Comparison of ENCODE assay signal across 8 mouse cellular contexts in the genomic region with DNA sequence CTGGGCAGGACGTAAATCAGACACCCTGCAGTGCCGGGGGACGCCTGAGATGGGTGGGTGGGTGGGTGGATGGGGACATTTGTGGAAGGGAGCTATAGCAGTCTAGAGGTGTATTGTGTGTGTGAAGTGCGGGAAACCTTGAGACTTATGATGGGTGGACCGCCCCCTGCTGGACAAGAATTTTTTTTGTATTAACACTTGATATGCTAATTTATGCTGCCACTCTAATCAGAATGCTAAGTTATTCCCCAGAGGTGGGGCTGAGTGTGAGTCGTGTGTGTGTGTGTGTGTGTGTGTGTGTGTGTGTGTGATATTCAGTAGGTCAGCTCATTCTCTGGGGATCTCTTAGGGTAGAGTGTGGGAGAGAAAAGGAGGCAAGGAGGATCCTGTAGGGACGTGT. TPM values are rescaled to one million over a fixed set of nuclear protein-coding genes. Genes with fewer than 3 reads are reported as not detected.
DNase-seq lines count a peak whose midpoint lies in the region; ATAC-seq and TF ChIP-seq lines count a peak whose summit lies in the region.

No protein-coding gene starts in this region.

- no peak for TF ChIP-seq POLR2A in thymus, adult 2 months (IDR thresholded peaks at IDR 0.05; ENCODE audit: control insufficient read depth, extremely low read depth, insufficient read depth, low read length, poor library complexity)

- no peak overlapping the region for H3K4me3 ChIP-seq in thymus, adult 2 months (ENCODE audit: control insufficient read depth, insufficient read depth, low read length)
- H3K4me3 ChIP-seq in forebrain, embryonic 16.5 days (replicated peaks; ENCODE audit: low read length) = peak overlapping the region; percentile 81

- H3K27me3 ChIP-seq in thymus, adult 2 months (ENCODE audit: control insufficient read depth, insufficient read depth, low read length) = peaks cover 31% of the 10 kb centered on the region
- no peaks in the 10 kb centered on the region for H3K27me3 ChIP-seq in forebrain, embryonic 16.5 days (replicated peaks; ENCODE audit: control insufficient read depth, insufficient read depth, low read length)

- no peaks in the 10 kb centered on the region for H3K36me3 ChIP-seq in thymus, adult 2 months (ENCODE audit: control insufficient read depth, insufficient read depth, low read length)
- peaks cover 2% of the 10 kb centered on the region for H3K36me3 ChIP-seq in forebrain, embryonic 16.5 days (ENCODE audit: control insufficient read depth, insufficient read depth)

- H3K4me2 ChIP-seq in forebrain, embryonic 16.5 days (ENCODE audit: low read length) = peak overlapping the region; percentile 97

- DNase-seq in thymus, adult 2 months = peak; percentile 43
- DNase-seq in thymus, postnatal 36 days = no peak
- peak; percentile 72 for DNase-seq in c-Kit-positive CD71-positive TER-119-positive erythroid progenitor cells, embryonic 14.5 days (ENCODE audit: low spot score)
- DNase-seq in gastrocnemius, postnatal 4 days (ENCODE audit: low spot score in 2 of 2) = no peak
- no peak for DNase-seq in spleen, postnatal 36 days (ENCODE audit: low spot score in 2 of 2)
- DNase-seq in layer of hippocampus, adult 8-10 months (ENCODE audit: low spot score in 2 of 2) = no peak

- 37% methylated on average over 7 of the region's 7 CpGs for WGBS in thymus, adult 2 months
- 8% methylated on average over 7 of the region's 7 CpGs for WGBS in forebrain, embryonic 16.5 days

- ATAC-seq in forebrain, embryonic 16.5 days = no peak
- peak; percentile 47 for ATAC-seq in megakaryocyte progenitor cell, adult 5-6 weeks (replicated peaks; ENCODE audit: poor library complexity)

- peak overlapping the region; percentile 26; the same call in 1 of the 2 replicates for H3K9ac ChIP-seq in forebrain, embryonic 16.5 days (replicated peaks; ENCODE audit: low read depth, low read length)

- H3K4me1 ChIP-seq in thymus, adult 2 months (replicated peaks; ENCODE audit: control insufficient read depth, insufficient read depth, low read length) = peaks cover 36% of the 10 kb centered on the region
- H3K4me1 ChIP-seq in forebrain, embryonic 16.5 days (replicated peaks; ENCODE audit: control insufficient read depth, insufficient read depth, low read length) = peaks cover 48% of the 10 kb centered on the region

- no peaks in the 10 kb centered on the region for H3K9me3 ChIP-seq in forebrain, embryonic 16.5 days (ENCODE audit: control insufficient read depth, low read length)

- H3K27ac ChIP-seq in thymus, adult 2 months (ENCODE audit: control insufficient read depth, insufficient read depth, low read length) = no peak overlapping the region
- H3K27ac ChIP-seq in forebrain, embryonic 16.5 days (ENCODE audit: low read length) = peak overlapping the region; percentile 76

- TF ChIP-seq CTCF in thymus, adult 2 months (IDR thresholded peaks at IDR 0.05; ENCODE audit: borderline replicate concordance, control insufficient read depth, extremely low read depth, insufficient read depth, low read length, poor library complexity) = no peak

RNA-seq across cellular contexts. Expression of gene Dpf1, which starts 2.9 kb away (rescaled TPM):
- polyA plus RNA-seq in thymus, adult 2 months (2012; rRNA removed) = 1.6 and 1.8 TPM in 2 replicates
- 259 and 270 TPM in 2 replicates for polyA plus RNA-seq in forebrain, embryonic 16.5 days (2015; fragmentation: Nextera tagmentation; extraction: Ambion mirVana)
- total RNA-seq in megakaryocyte progenitor cell, adult 5-6 weeks (2015) = 0.05 and 0.73 TPM in 2 replicates
- 0.10 TPM in 1 of 2 replicates, not detected in the other for total RNA-seq in megakaryocyte progenitor cell, adult 5-6 weeks (2017)
- 1 to 10 TPM; 4.3 TPM for total RNA-seq in gastrocnemius, postnatal 4 days (2021)
- total RNA-seq in layer of hippocampus, adult 8-10 months (2022) = 100 to 1,000 TPM in 2 of 4 experiments, 10 to 100 TPM in 2; 91.6 to 116 (median 104) TPM

RNA-seq across cellular contexts. Expression of gene Ppp1r14a, which starts 17.5 kb away (rescaled TPM):
- polyA plus RNA-seq in thymus, adult 2 months (2012; rRNA removed) = 5.4 and 5.8 TPM in 2 replicates
- 4.3 and 6.1 TPM in 2 replicates for polyA plus RNA-seq in forebrain, embryonic 16.5 days (2015; fragmentation: Nextera tagmentation; extraction: Ambion mirVana)
- not detected in 2 replicates for total RNA-seq in megakaryocyte progenitor cell, adult 5-6 weeks (2015)
- total RNA-seq in megakaryocyte progenitor cell, adult 5-6 weeks (2017) = 1.1 TPM in 1 of 2 replicates, not detected in the other
- 10 to 100 TPM; 16.0 to 16.9 TPM for total RNA-seq in gastrocnemius, postnatal 4 days (2021)
- 10 to 100 TPM; 25.8 to 40.8 (median 33.5) TPM for total RNA-seq in layer of hippocampus, adult 8-10 months (2022)

RNA-seq across cellular contexts. Expression of gene Spint2, which starts 24.9 kb away (rescaled TPM):
- polyA plus RNA-seq in thymus, adult 2 months (2012; rRNA removed) = 426 and 460 TPM in 2 replicates
- polyA plus RNA-seq in forebrain, embryonic 16.5 days (2015; fragmentation: Nextera tagmentation; extraction: Ambion mirVana) = 39.9 and 50.9 TPM in 2 replicates
- total RNA-seq in megakaryocyte progenitor cell, adult 5-6 weeks (2015) = 60.8 and 62.8 TPM in 2 replicates
- total RNA-seq in megakaryocyte progenitor cell, adult 5-6 weeks (2017) = 21.2 and 34.1 TPM in 2 replicates
- total RNA-seq in gastrocnemius, postnatal 4 days (2021) = 1 to 10 TPM; 7.3 to 9.6 TPM
- 10 to 100 TPM; 22.3 to 30.6 (median 25.9) TPM for total RNA-seq in layer of hippocampus, adult 8-10 months (2022)

RNA-seq across cellular contexts. Expression of gene 2200002D01Rik, which starts 58.4 kb away (rescaled TPM):
- polyA plus RNA-seq in thymus, adult 2 months (2012; rRNA removed) = 3.6 and 3.7 TPM in 2 replicates
- 0.65 and 1.5 TPM in 2 replicates for polyA plus RNA-seq in forebrain, embryonic 16.5 days (2015; fragmentation: Nextera tagmentation; extraction: Ambion mirVana)
- total RNA-seq in megakaryocyte progenitor cell, adult 5-6 weeks (2015) = 0.20 TPM in 1 of 2 replicates, not detected in the other
- total RNA-seq in megakaryocyte progenitor cell, adult 5-6 weeks (2017) = 1.4 TPM in 1 of 2 replicates, not detected in the other
- total RNA-seq in gastrocnemius, postnatal 4 days (2021) = 1 to 10 TPM in 1 of 2 experiments, under 1 TPM in 1; 0.81 to 1.9 TPM
- total RNA-seq in layer of hippocampus, adult 8-10 months (2022) = 1 to 10 TPM in 1 of 4 experiments, under 1 TPM in 2, not detected in 1; 0.52 to 1.2 (median 0.92) TPM

Comparison
In these comparisons a context has a peak if more than half of its experiments do, and no peak if none do; other contexts are left out.
1. DNase-seq: peak in thymus, adult 2 months (single experiment) and c-Kit-positive CD71-positive TER-119-positive erythroid progenitor cells, embryonic 14.5 days (single experiment); none in thymus, postnatal 36 days (0 of 2), gastrocnemius, postnatal 4 days (0 of 2), spleen, postnatal 36 days (0 of 2) and layer of hippocampus, adult 8-10 months (0 of 2).
2. RNA of gene Dpf1, which starts 2.9 kb away (total RNA-seq): 91.6 to 116 TPM in layer of hippocampus, adult 8-10 months; 4.3 TPM in gastrocnemius, postnatal 4 days and 0.05 to 0.73 TPM in megakaryocyte progenitor cell, adult 5-6 weeks; every median in the first group is over 10 times any median in the second.
3. RNA of gene Ppp1r14a, which starts 17.5 kb away (total RNA-seq): 25.8 to 40.8 TPM in layer of hippocampus, adult 8-10 months and 16.0 to 16.9 TPM in gastrocnemius, postnatal 4 days; 1.1 TPM in megakaryocyte progenitor cell, adult 5-6 weeks; every median in the first group is over 4 times any median in the second.